Mouse (Mus musculus) left cerebral cortex, adult 9 months (tissue): ENCODE results near the gene Pdp2.
A peak's percentile ranks its signal among the peaks of the same experiment; 100 is the strongest.
"Not testable (repeated sequence)": the region's sequence is repeated elsewhere in the genome, so short reads cannot be mapped to it uniquely, and the experiment has no call there.

ENCODE experiments used
- DNase-seq, 2 experiments: peaks; one replicate each; pipeline ENCODE4 v3.0.0; 2022; ENCODE audit warnings: low spot score in 2 of 2

The Pdp2 gene

GRCm38 (mm10) chr8:104591133-104591834 lies at the start of gene Pdp2:
TSS of gene Pdp2 (plus strand) at chr8:104591451.
- peak; percentile 87 to 97 for DNase-seq

DNA sequence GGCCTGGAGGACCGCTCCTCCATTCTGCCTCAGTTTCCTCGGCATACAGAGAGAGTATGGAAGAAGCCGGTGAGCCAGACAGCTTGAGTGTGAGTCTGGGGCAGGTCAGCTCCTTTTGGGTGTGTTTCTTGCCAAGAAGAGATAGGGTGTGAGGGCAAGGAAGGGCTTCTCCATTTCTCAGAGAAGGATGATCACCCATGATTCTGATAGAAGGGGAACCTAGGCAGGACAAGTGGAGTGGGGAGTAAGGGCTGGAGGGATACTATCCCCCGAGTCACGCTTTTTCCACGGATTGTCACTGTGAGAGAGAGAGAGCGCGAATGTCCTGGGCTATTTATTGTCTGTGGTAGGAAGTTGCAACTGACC lies 49.8 kb upstream of the Pdp2 start:
- no peak for DNase-seq

DNA sequence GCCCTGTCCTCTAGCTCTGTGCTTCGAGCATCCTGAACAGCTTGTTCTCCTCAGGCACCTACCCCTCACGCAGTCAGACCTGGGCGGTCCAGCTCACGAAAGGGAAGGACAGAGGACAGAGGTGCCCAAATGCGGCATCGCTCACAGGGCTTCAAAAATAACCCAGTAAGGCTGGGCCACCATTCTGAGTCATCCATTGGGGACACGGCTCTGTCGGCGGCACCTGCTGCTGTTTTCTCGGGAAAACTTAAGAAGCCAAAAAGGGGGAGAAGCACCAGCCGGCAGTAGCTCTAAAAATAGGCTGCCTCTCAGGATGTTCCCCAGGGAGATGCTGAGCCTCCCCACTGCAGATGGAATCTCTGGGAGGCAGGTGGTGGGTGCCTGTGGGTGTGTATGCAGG lies 49.1 kb upstream of the Pdp2 start:
- DNase-seq = peak; percentile 78 to 90

DNA sequence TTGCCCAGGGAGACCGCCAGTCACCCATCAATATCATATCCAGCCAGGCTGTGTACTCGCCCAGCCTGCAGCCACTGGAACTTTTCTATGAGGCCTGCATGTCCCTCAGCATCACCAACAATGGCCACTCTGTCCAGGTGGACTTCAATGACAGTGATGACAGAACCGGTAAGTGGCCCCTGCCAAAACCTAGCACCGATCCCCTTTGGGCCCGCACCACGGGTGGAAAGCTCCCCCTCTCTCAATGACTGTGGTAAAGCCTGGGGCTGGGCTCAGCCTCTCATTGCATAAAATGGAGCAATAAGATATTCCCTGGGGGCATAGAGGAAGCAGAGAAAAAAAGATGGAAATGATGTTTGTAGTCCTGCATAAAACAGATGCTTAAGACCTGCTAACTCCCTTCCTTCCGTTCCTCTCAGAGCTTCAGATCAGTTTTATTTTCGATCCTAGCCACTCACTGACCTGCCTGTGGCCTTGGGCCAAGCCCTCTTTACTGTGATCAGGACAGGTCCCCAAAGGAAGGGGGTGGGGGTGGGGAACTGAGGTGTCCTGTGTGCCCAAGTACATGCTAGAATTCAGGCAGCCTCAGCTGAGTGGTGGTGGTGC lies 47.7 kb upstream of the Pdp2 start:
- no peak for DNase-seq

DNA sequence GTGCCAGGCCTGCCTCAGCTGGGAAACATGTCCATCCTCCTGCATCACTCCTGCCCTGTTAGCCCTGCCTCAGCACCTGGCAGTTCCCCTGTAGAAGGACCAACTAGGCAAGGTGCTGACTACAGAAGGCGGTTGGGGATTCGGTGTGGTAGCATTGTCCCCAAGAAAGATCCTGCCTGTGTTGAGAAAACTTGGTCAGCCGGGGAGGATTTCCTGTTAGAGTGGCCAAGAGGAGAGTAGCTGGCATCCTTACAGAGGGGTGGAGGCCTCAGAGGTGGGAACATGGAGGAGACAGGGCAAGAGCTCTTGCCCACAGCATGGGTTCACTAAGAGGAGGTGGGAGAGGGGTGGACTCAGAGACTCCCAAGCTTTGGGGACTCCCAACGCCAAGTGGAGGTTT lies 36.1 kb upstream of the Pdp2 start:
- no peak for DNase-seq

DNA sequence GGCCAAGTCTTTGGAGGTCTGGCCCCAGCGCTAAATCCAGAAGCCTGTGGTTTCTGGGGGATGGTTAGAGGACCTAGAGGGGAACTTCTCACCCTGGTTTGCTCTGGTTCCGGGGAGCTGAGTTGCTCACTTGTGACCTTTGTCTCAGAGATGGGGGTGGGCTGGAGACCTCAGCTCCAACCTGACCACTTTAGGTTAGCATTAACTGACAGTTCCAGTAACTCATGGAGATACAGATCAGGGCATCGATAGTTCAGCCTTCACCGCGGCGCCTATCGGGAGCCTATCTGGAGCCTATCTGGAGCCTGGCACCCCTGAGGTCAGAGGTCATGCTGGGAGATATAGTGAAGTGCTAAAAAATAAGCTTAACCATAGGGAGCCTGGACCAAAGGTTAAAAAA lies 34.0 kb upstream of the Pdp2 start:
- DNase-seq = no peak

- no peak for DNase-seq
These were observed 30.5 kb upstream of the Pdp2 start for GRCm38 (mm10) chr8:104560731-104561130.

DNA sequence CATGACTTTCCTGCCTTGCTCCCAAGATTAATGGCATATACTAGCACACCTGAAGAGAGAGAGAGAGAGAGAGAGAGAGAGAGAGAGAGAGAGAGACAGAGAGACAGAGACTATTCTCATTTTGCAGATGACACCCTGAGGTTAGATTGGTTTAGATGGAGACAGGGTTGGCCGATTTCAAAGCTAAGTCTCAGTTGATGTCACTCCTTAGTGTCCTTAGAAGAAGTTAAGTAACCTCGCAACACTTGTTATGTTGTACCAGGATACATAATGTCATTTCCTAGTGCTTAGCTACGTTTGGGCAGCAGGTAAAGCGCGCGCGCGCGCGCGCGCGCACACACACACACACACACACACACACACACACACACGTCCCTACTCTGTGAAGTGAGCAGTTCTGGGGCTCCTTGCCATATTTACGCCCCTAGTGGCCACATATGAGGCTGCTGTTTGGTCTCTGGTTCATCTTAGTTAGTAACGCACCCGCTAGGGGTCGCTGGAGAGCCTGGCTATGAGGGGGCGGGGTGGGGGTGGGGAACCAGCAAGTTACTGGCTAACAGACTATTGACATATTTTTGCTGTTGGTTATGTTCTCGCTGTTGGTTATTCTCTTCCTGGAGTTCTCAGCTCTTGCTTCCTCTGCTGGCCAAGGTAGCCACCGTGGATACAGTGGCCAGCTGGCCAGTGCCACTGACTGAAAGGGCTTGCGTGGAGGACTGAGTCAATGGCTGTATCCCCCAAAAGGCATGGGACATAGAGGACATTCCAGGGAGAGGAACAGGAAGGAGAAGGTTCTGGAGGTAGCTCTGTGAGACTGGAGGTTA lies 26.4 kb upstream of the Pdp2 start:
- peak in 1 of 2 experiments; percentile 90 for DNase-seq

GRCm38 (mm10) chr8:104565457-104565798 lies 25.8 kb upstream of the Pdp2 start:
- no peak for DNase-seq

DNA sequence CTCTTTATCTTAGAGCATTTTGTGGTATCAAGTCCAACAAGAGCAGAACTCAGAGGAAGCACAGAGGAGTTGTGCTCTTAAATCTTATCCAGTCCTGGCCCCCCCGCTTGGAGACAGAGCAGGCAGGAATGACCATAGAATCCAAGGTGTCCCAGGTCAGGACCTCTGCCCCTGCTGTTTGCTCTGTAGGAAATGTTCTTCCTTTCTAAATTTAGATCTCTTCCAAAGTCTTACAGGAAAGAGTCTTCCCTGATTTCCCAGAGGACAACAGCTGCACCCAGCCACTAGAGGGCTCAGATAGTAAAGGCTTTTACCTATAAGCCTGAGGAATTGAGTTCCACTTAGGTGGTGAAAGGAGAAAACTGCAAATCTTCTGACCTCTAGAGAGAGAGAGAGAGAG lies 21.7 kb upstream of the Pdp2 start:
- peak in 1 of 2 experiments; percentile 46 for DNase-seq

DNA sequence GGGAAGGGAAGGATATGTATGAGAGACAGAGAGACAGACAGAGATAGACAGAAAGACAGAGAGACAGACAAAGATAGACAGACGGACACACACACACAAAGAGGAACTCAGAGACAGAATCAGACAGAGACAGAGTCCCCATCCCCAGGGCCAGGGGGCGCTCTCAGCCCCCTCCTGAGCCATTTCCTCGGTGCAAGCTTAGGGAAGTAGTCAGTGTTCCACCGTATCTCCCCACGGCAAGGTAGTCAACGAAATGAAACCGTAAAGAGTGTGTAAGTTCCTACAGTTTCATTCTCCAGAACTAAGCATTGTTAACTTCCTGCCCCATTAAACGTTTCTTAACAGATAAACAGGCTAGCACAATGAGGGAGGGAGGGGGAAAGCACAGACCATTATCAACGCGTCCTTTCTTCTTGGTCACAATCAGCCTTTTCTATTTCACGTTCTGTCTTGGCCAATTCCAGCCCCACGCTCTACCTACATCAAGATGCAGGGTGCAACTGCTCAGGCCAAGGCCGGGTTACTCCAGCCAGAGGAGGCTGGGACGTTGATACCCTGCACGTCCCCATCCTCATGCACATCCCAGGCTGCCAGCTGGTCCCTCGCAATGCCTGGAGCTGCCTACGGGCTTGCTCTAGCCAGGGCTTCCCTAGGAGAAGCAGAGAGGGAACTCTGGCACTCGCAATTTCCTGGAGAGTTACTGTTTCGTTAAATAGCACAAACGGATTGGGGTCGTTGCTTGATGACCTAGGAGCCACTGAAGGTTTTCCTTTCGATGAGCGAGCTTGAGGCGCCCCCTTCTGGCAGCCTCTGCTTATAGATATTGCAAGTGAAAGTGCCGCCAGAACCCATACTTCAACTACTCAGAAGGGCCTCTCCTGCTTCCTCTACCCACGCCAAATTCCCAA lies 20.6 kb upstream of the Pdp2 start:
- peak in 1 of 2 experiments; percentile 87 for DNase-seq

DNA sequence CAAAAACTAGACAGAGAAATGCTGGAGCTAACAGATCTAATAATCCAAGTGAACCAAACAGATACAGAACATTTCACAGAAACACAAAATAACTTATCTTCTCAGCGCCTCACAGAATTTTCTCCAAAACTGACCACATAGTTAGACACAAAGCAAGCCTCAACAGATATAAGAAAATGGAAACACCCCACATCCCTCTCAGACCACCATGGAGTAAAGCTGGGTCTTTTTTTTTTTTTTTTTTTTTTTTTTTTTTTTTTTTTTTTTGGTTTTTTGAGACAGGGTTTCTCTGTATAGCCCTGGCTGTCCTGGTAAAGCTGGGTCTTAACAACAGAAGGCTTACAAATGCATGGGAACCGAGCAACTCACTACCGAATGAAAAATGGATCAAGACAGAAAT lies 14.4 kb upstream of the Pdp2 start:
- DNase-seq = no peak

DNA sequence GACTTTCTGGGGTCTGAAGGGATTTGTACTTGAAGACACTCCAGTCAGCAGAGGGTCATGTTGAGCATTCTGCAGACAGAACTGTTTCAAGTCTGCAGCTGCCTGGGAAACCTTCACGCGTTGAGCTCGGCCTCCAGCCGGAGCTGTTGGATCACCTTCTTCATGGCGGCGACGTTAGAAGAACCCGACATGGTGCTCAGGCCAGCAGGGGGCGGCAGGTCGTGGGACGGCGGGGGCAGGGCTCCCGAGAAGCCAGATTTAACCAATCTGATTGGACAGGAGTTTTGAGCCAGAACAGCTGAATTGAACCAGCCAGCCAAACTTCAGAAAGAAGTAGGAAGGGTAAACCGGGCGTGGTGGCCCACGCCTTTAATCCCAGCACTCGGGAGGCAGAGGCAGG lies 13.6 kb upstream of the Pdp2 start:
- not testable (repeated sequence) for DNase-seq

DNA sequence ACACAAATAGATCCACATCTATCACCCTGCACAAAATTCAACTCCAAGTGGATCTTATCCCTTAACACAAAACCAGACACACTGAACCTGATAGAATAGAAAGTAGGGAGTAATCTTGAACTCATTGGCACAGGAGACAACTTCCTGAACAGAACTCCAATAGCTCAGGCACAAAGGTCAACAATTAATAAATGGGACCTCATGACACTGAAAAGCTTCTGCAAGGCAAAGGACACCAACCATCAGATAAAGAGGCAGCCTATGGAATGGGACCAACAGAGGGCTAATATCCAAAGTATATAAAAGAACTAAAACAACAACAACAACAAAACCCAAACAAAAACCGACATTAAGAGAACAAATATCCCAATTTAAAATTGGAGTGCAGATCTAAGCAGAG lies 6.7 kb upstream of the Pdp2 start:
- no peak for DNase-seq

GRCm38 (mm10) chr8:104590284-104590683 lies 967 bp upstream of the Pdp2 start:
- DNase-seq = no peak

DNA sequence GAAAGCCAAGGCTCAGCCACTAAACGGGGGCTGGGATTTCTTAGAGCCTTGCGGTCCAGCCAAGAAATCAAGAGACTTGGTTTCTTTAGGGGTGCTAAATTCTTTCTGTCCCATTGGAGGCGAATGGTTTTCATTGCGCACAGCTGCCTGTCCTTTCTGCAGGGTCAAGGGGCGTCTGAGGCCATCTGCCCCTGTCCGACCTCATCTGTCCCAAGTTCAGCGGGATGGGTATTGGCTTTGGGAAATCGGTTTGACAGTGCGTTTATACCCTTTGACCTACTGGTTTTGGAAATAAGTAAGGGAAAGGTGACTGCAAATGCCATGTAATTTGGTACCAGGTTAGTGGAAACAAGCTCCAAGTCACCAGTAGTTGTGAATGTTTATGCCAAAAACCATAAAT lies 605 bp downstream of the Pdp2 start:
- DNase-seq = no peak

DNA sequence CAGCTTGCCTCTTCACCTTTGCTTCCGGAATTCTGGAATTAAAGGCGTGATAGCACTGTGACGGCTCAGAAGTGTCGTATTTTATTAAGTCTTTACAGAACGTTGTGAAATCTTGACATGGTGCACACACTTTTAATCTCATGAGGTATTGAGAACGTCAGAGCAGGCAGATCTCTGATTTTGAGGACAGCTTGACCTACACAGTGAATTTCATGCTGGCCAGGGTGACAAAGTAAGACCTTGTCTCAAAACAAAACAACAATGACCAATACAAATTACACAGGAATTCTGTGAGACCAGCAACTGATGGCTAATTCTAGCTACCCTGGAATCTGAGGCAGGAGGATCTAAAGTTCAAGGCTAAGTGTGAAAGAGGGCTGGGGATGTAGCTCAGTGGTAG lies 1.3 kb downstream of the Pdp2 start:
- no peak for DNase-seq

DNA sequence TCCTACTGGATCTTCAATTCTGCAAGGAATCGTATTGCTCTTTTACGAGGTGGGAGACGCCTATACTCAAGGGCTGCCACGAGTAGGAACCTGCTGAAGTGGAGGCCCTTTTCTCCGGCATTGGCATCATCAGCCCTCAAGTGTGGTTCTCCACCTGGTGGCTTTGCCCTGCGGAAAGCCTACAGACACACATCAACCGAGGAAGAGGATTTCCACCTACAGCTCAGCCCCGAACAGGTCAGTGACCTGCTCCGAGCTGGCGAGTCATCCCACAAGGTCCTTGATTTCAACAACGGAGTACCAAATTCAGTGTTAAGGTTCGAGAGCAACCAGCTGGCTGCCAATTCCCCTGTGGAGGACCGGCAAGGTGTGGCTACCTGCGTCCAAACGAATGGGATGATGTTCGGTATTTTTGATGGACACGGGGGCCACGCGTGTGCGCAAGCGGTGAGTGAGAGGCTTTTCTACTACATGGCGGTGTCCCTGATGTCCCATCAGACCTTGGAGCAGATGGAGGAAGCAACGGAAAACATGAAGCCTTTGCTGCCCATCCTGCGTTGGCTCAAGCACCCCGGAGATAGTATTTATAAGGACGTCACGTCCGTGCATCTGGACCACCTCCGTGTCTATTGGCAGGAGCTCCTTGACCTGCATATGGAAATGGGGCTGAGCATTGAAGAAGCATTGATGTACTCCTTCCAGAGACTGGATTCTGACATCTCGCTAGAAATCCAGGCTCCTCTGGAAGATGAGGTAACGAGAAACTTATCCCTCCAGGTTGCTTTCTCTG lies 2.5 kb downstream of the Pdp2 start:
- no peak for DNase-seq

GRCm38 (mm10) chr8:104594611-104595362 lies 3.5 kb downstream of the Pdp2 start:
- DNase-seq = no peak

DNA sequence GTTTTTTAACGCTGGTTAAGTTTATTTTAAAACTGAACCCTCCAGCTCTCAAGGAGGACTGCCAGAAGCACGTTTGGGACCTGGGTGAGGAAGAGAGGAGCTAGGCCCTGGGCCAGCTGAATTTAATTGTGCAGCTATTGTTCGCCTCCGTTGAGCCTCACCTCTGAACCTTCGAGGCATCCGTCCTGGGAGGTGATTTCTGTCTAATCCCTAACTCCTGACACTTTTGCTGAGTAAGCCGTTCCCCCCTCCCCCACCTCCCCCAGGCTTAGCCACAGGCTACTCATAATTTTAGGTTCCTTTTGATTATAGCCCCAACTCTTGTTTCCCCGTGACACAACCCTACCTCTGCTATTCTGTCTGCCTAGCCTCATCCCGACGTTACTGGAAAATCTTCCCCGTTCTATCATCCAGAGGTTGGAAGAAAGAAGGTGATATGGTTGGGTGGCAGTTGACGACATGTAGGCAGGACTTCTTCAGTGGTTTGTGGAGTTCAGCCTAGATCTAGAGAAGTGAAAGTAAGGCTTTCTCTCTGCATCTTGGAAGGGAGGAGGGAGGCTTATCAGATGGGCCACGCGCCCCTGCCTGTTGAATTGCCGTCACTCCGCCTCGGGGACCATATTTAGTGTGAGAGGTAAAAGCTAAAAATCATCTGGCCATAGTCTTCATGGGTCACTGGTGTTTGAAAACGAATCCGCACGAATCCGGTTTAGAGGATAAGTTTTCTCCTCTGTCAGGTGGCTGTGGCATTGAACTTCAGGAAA lies 4.7 kb downstream of the Pdp2 start:
- no peak for DNase-seq
